Mouse (Mus musculus) heart, adult 2 months (tissue): ENCODE measurements around the gene Snrnp25. TPM values are rescaled to one million over a fixed set of nuclear protein-coding genes. Genes with fewer than 3 reads are reported as not detected.
A peak's percentile ranks its signal among the peaks of the same experiment; 100 is the strongest.

Experiments
- DNase-seq, 2 experiments: peaks; one replicate each; pipeline ENCODE4 v3.0.0; 2021
- H3K27ac ChIP-seq: fragments of 200-600 bp; 2 replicates; pipeline ENCODE4 v1.8.1; 2022
- H3K27me3 ChIP-seq: fragments of 200-500 bp; 2 replicates; pipeline ENCODE4 v1.6.1; 2012; ENCODE audit warnings: mild to moderate bottlenecking, low read length, inconsistent platforms, mixed read lengths; ENCODE audit not compliant: control insufficient read depth, insufficient read depth
- H3K36me3 ChIP-seq: fragments of 200-500 bp; 2 replicates; pipeline ENCODE4 v1.6.1; 2012; ENCODE audit warnings: low read length, inconsistent platforms; ENCODE audit not compliant: control insufficient read depth, insufficient read depth
- H3K4me1 ChIP-seq: fragments of 200-500 bp; 2 replicates; pipeline ENCODE4 v1.6.1; 2011; ENCODE audit warnings: low read length; ENCODE audit not compliant: control insufficient read depth, insufficient read depth
- H3K4me3 ChIP-seq: fragments of 200-600 bp; 2 replicates; pipeline ENCODE4 v1.8.1; 2022
- H3K79me2 ChIP-seq: fragments of 200-500 bp; replicated peaks from 2 replicates; pipeline ENCODE4 v1.6.1; 2012; ENCODE audit warnings: mild to moderate bottlenecking, inconsistent platforms, low read length, moderate library complexity, mixed read lengths; ENCODE audit not compliant: control insufficient read depth, insufficient read depth
- H3K9ac ChIP-seq: fragments of 200-500 bp; 2 replicates; pipeline ENCODE4 v1.6.1; 2012; ENCODE audit warnings: low read depth, mild to moderate bottlenecking, control low read depth, inconsistent platforms, low read length, mixed read lengths
- CTCF ChIP-seq: fragments of 200-600 bp; IDR thresholded peaks from 2 replicates; pipeline ENCODE4 v1.8.1; 2022; ENCODE audit warnings: antibody characterized with exemption, mild to moderate bottlenecking, moderate library complexity
- EP300 ChIP-seq: fragments of 200-500 bp; IDR thresholded peaks from 2 replicates; pipeline ENCODE4 v1.6.1; 2011; ENCODE audit warnings: low read depth, low read length, control low read depth; ENCODE audit not compliant: insufficient read depth
- POLR2A ChIP-seq: fragments of 200-500 bp; IDR thresholded peaks from 2 replicates; pipeline ENCODE4 v1.6.1; 2011; ENCODE audit warnings: mild to moderate bottlenecking, low read depth, low read length, control low read depth; ENCODE audit not compliant: insufficient read depth
- WGBS: fragments of 180-500 bp; shearing (Covaris S2); methylation state at CpG from one replicate; pipeline ENCODE4 v1.1.7; 2018; 5-methylcytosine and 5-hydroxymethylcytosine counted together
- intact Hi-C: fragments of 180-260 bp; cut with DNase I; formaldehyde crosslinking; loops from one replicate; pipeline ENCODE4 v1.15.1; 2025
- polyA plus RNA-seq: library from polyadenylated mRNA; depleted of rRNA; stranded (reverse); fragments of >200 nt; gene quantifications from 2 replicates; pipeline ENCODE4 v1.2.3, GENCODE M21; 2012
- total RNA-seq, 2 experiments: library from RNA; stranded (reverse); gene quantifications; 2 replicates each; pipeline ENCODE4 v1.2.3; 2021

Snrnp25 gene
- total and polyA plus RNA-seq, 3 experiments, result 10.0 to 13.3 (median 11.8) TPM

GRCm38 (mm10) chr11:32181973-32182868, 23.0 kb upstream of the Snrnp25 start:
- 37% methylated on average over 24 of the region's 25 CpGs for WGBS
- Histone ChIP-seq H3K9ac (no peak overlapping the region), H3K4me3 (no peak overlapping the region), H3K27me3 (no peaks in the 10 kb centered on the region), H3K27ac (no peak overlapping the region), H3K79me2 (no peaks in the 10 kb centered on the region), H3K4me1 (no peaks in the 10 kb centered on the region), H3K36me3 (no peaks in the 10 kb centered on the region)
- TF ChIP-seq POLR2A (no peak), EP300 (peak; percentile 82), CTCF (peak; percentile 82)
- intact Hi-C loops, result loop anchor here (1.0 to 10.0 kb wide), 3 partner anchors 56 to 143 kb away; partner anchors contain the start of gene Hbq1b
- DNase-seq, result peak; percentile 70 to 81

GRCm38 (mm10) chr11:32184469-32184868, 20.7 kb upstream of the Snrnp25 start:
- no peaks in the 10 kb centered on the region for H3K4me1 ChIP-seq
- WGBS, result 86% methylated on average over 8 of the region's 8 CpGs
- TF ChIP-seq POLR2A (no peak), EP300 (no peak), CTCF (no peak)
- H3K4me3 ChIP-seq, result no peak overlapping the region
- no peaks in the 10 kb centered on the region for H3K36me3 ChIP-seq
- H3K79me2 ChIP-seq, result no peaks in the 10 kb centered on the region
- intact Hi-C loops, result loop anchor here (10.0 kb wide), 1 partner anchor 140 kb away; no protein-coding TSS in a partner anchor
- no peak overlapping the region for H3K27ac ChIP-seq
- no peak overlapping the region for H3K9ac ChIP-seq
- H3K27me3 ChIP-seq, result no peaks in the 10 kb centered on the region
- no peak for DNase-seq

GRCm38 (mm10) chr11:32186031-32186430, 19.2 kb upstream of the Snrnp25 start:
- no peaks in the 10 kb centered on the region for H3K36me3 ChIP-seq
- H3K4me3 ChIP-seq, result no peak overlapping the region
- H3K79me2 ChIP-seq, result no peaks in the 10 kb centered on the region
- 79% methylated on average over 3 of the region's 3 CpGs for WGBS
- intact Hi-C loops, result loop anchor here (10.0 kb wide), 1 partner anchor 139 kb away; no protein-coding TSS in a partner anchor
- H3K27me3 ChIP-seq, result no peaks in the 10 kb centered on the region
- no peak overlapping the region for H3K9ac ChIP-seq
- H3K4me1 ChIP-seq, result no peaks in the 10 kb centered on the region
- no peak for TF ChIP-seq POLR2A
- no peak for TF ChIP-seq EP300
- TF ChIP-seq CTCF, result no peak
- DNase-seq, result no peak
- no peak overlapping the region for H3K27ac ChIP-seq

- H3K79me2 ChIP-seq, result no peaks in the 10 kb centered on the region
- no peak overlapping the region for H3K4me3 ChIP-seq
- no peaks in the 10 kb centered on the region for H3K27me3 ChIP-seq
- no peak overlapping the region for H3K9ac ChIP-seq
- H3K4me1 ChIP-seq, result no peaks in the 10 kb centered on the region
- no peak overlapping the region for H3K27ac ChIP-seq
- DNase-seq, result no peak
- H3K36me3 ChIP-seq, result no peaks in the 10 kb centered on the region
- intact Hi-C loops, result loop anchor here (10.0 kb wide), 1 partner anchor 138 kb away; no protein-coding TSS in a partner anchor
- TF ChIP-seq POLR2A (no peak), EP300 (no peak), CTCF (0 out of 2 replicates have a peak, but pooled peaks have one; percentile 10)
- WGBS, result 84% methylated on average over 4 of the region's 4 CpGs
Observed at GRCm38 (mm10) chr11:32187256-32187655, 18.0 kb upstream of the Snrnp25 start.

GRCm38 (mm10) chr11:32188881-32189280, 16.3 kb upstream of the Snrnp25 start:
- intact Hi-C loops, result loop anchor here (10.0 kb wide), 1 partner anchor 136 kb away; no protein-coding TSS in a partner anchor
- H3K36me3 ChIP-seq, result no peaks in the 10 kb centered on the region
- no peak for DNase-seq
- H3K4me3 ChIP-seq, result no peak overlapping the region
- WGBS, result 85% methylated on average over 12 of the region's 12 CpGs
- TF ChIP-seq EP300 (no peak), POLR2A (no peak), CTCF (no peak)
- no peaks in the 10 kb centered on the region for H3K79me2 ChIP-seq
- no peak overlapping the region for H3K9ac ChIP-seq
- no peaks in the 10 kb centered on the region for H3K4me1 ChIP-seq
- H3K27me3 ChIP-seq, result no peaks in the 10 kb centered on the region
- no peak overlapping the region for H3K27ac ChIP-seq

GRCm38 (mm10) chr11:32189434-32189833, 15.8 kb upstream of the Snrnp25 start:
- no peaks in the 10 kb centered on the region for H3K27me3 ChIP-seq
- no peaks in the 10 kb centered on the region for H3K4me1 ChIP-seq
- H3K9ac ChIP-seq, result no peak overlapping the region
- H3K79me2 ChIP-seq, result no peaks in the 10 kb centered on the region
- intact Hi-C loops, result loop anchor here (10.0 kb wide), 1 partner anchor 135 kb away; no protein-coding TSS in a partner anchor
- no peak overlapping the region for H3K27ac ChIP-seq
- H3K36me3 ChIP-seq, result no peaks in the 10 kb centered on the region
- no peak for TF ChIP-seq EP300
- TF ChIP-seq CTCF, result no peak
- no peak for TF ChIP-seq POLR2A
- DNase-seq, result no peak
- WGBS, result 81% methylated on average over 5 of the region's 5 CpGs
- no peak overlapping the region for H3K4me3 ChIP-seq
